Mouse (Mus musculus) ZHBTc4 (cell line): ENCODE measurements around the gene Cbfa2t3.
"Not testable (repeated sequence)": the region's sequence is repeated elsewhere in the genome, so short reads cannot be mapped to it uniquely, and the experiment has no call there.

Experiments
- DNase-seq: peaks from one replicate; pipeline ENCODE4 v3.0.0-alpha.2; 2011; ENCODE audit warnings: low read depth, low spot score

Cbfa2t3 gene

DNA sequence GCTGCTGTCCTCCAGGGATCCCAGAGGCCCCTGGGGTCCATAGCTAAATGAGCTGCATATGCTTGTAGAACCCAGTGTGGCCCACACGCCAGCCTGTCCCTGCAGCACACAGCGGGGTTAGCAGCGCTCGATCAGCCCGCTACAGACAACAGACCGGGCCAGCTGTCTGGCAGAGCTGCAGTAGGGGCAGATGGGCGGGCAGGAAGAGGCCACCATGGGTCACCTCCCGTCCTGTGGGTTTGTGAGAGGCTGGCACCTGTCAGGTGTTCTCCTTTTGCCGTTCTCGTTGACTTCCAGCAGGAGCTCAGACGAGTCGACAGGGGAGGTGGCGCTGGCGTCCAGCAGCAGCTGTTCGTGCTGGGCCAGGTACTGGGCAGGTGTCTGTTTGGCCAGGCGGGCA lies 60.3 kb downstream of the Cbfa2t3 start:
- DNase-seq, result no peak

DNA sequence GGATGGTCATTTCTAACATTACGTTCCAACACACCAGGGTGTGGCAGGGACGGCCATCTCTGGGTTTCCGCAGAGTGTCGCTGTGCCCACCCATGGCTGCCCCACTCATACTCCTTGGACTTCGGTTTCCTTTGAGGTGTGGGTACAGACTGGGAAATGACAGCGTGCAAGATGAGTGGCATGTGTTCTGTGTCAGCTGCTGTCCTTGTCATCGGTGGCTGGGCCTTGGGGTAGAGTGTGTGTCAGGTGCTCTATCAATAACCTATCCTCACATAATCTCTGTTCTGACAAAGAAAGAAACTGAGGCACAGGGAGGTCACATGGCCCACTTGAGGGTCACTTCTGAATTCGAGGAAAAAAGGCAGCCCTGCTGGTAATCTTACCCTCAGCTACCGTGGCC lies 61.7 kb downstream of the Cbfa2t3 start:
- no peak for DNase-seq

DNA sequence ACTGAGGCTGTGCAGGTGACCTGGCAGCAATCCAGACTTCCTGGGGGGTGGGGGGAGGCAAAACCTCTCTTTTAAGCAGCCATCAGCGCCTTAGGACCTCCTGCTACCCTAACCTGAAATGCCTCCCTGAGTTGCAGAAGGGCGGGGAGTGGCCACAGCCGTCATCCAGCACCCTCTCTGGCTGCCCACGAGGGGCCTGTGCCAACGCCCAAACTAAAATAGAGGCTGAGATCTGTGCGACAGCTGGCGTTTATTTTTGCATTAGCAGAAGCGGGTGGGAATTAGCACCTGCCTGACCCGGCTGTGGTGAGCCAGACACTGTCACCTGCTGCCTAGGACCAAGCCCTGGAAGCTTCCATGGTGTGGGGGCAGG lies 62.1 kb downstream of the Cbfa2t3 start:
- no peak for DNase-seq

DNA sequence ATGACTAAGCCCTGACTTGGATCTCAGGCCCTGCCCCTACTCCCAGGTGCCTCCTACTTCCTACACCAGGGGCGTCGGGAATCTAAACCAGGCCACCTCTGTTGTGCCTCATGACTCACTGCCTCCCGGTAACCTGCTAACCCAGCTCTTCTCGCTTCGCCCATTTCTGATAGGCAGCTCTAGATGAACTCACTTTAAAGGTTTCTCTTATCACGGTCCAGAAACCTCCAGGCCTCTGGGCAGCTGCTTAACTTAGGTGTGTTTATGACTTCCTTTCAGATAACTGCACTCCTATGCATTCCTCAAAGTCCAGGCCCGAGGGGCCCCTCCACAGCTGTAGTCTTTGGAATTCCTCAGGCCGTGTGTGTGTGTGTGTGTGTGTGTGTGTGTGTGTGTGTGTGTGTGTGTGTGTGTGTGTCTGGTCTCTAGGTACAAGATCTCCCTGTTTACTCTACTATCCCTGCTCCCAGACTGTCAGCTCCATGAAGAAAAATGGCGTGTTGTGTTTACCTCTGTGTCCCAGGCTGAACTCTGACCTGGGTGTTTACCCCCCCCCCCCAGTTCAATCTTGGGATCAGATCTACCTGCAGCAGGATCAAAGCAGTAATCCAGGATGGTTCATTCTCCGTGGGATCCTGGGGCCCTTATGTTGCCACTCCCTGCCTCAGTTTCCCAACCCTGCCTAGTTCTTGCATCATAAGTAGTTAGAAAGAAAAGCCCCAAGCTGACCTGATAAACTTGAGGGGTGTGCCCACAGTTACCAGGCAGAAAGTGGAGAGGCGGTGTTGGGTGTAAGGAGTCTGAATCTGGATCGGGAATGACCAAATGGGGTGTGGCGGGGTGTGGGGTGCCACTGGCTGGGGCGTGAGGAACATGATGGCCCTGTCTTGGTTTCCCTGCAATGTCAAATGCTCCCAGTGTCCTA lies 62.8 kb downstream of the Cbfa2t3 start:
- peak; percentile 32 for DNase-seq

DNA sequence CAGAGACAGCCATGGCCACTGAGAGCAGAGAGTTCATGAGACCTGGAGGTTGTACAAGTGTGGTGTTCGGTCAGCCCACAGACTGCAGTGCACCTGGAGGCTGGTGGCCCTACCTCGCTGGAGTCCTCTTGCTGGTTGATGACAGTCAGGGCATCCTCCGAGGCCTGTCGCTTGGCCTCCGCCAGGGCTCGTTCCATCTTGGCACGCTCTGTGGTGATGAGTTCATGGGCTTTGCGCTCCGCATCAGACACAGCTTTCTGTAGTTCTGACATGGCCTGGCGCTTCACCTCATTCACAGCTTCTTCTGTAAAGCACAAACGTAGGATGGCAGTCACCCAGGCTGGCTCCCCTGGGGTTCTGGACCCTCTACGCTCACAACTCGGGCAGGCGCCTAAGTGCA lies 65.7 kb downstream of the Cbfa2t3 start:
- DNase-seq, result no peak

DNA sequence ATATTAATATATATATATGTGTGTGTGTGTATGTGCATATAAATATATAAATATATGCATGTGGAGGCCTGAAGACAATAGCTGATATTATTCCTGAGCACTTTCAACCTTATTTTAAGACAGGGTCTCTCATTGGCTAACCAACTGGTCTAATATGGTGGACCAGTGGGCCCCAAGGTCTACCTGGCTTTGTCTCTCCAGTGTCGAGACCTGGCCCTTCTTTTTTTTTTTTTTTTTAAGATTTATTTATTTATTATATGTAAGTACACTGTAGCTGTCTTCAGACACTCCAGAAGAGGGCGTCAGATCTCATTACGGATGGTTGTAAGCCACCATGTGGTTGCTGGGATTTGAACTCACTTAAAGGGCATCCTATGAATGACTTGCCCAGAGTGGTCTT lies 66.8 kb downstream of the Cbfa2t3 start:
- not testable (repeated sequence) for DNase-seq

DNA sequence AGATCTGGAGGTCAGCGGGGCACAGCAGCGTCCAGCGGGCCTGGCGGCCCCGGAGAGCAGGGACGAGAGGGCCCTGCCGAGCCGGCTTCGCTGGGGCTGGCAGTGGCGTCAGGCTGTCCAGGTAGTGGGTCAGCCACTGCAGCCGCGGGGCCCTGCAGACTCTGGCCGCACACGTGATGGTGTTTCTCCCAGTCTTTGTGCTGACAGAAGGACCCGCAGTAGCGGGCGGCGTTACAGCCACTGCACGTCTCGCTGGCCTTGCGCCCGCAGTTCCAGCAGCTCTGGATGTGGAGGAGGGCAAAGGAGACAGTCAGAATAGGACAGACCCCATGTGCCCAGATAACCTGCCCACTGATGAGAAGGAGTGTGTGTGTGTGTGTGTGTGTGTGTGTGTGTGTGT lies 68.2 kb downstream of the Cbfa2t3 start:
- DNase-seq, result peak; percentile 26

DNA sequence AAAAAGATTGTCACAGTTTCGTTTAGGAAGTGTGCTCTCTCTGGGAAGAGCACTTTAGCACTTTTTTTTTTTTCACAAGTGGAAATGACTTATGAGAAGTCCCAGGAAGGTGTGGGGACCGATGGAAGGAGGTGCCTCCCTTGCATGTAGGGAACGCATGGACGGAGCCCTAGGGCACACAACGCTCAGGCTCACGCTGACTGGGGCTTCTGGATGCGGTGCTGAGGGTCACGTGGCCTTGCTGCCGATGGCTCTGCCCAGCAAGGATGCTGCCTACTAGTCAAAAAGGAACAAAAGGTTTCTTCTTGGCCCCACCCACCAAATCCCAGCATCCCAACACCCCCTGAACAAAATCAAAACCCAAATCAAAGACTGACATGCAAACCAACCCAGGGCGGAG lies 69.5 kb downstream of the Cbfa2t3 start:
- peak; percentile 42 for DNase-seq

DNA sequence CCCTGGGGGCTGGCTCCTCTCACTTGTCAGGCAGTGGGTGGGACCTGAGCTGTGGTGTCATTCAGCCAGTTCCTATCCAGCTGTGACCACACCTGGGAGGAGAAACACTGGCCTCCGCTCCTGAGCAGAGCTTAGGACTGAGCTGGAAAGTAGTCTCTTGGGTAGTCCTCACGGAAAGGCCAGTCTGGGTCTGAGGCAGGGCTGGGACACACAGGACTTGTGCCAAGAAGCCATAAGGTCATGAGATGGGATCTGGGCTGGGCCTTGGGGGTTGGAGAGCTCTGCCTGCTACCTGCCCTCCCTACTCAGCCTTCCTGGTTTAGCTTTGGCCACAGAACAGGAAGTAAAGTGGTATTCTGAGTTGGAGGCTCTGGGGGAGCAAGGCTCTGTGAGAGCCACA lies 72.0 kb downstream of the Cbfa2t3 start:
- no peak for DNase-seq

DNA sequence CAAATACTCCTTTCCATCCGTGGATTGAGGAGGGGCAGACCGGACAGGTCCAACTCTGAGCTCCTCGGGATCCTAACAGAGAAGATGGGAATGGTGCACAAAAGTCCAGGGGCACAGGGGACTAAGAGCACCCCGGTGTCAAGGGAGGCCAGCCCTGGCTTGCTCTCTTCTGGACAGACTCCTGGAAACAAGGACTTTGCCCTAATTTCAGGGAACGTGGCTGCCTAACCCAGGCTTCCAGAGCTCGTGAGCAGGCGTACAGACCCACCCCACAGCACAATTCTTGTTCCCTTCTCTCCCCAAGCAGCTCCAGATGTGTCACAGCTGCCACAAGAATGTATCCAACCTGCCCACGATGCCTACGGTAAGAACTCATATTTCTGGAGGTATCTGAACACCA lies 73.1 kb downstream of the Cbfa2t3 start:
- no peak for DNase-seq

DNA sequence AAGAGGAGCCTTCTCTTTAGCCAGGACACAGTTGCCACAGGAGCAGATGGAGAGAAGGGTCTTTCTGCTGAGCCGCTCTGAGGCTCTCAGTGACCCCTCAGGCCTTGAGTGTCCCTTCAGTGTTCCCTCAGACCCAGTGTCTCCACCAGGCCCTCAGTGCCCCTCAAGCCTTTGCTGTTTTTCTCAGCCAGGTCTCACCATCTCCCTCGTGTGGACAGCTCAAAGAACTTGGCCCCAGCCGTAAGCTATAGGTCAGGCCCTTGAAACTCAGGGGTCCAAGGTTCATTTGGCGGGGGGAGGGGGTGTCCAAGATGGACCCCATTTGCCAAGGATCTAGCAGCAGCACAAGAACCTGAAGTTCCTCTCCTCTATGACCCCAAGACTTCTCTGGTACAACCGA lies 74.3 kb downstream of the Cbfa2t3 start:
- DNase-seq, result no peak

DNA sequence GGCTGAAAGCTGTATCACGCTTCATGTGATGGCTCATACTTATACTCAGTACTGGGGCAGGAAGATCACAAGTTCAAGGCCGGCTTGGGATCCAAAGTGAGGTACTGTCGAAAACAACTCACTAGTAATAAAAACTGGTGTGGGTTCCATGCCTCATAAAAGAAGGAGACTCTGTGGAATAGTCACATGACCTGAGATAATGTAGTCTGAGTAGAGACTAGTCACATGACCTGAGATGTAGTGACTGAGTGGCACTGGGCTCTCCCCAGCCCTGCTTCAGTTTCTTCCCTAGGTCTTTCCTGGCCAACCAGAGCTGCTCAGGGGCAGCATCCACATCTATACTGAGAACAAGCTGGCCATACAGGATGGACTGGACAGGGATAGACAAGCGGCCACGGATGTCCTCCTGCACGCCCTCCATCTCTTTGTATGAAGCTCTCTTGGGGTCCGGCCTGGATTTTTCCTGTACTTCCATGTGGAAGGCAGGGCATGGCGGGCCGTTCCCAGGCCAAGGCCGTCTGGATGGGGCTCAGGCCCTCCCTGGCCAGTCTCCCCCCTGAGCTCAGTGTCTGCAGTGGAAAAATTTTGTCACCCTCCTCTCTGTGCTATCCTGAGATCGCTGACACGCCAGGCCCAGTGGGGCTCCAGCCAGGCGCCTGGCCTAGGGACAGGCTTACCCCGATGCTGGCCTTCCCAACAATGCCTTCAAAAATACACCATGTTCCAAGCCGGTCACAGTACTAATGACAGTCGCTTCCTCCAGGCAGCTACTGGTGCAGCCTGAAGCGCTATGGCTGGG lies 74.9 kb downstream of the Cbfa2t3 start:
- DNase-seq, result no peak

DNA sequence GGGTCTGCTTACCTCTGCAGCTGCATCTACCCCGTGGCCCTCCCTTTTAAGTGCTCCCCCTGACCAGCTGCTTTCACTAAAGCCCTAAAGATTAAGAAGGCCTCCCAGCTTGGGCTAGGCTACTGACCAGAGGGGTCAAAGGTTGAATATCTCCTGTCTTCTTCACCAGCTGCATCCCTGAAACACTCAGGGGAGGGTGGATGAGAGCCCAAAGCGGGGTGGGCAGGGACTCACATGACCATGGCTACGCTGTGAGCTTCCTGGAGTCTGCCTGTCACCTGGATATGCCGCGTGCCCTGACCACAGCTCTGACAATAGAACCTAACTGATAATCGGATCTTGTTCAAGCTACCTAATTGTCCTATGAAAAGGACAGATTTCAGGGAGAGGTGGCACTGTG lies 76.2 kb downstream of the Cbfa2t3 start, which contains the start of gene Pabpn1l:
Gene Pabpn1l, minus strand, starts transcription at position 13 of the 400 bp plus-strand sequence.
- DNase-seq, result no peak

DNA sequence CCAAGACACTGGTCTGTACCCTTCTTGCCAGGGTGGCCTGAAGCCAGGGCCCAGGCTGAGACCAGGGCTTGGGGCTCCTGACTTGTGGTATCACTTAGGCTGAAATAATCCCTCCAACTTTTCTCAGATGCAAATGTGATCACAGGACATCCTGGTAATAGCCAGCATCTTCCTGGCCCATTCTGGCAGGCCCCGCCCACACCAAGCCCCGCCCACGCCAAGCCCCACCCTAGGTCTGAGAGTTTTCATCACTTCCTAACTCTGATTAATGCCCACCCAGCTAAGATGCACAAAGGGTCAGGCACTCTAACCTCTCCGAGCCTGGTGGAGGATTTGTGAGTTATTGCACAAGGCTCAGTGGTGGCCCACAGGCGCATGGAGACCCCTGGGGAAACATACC lies 78.5 kb downstream of the Cbfa2t3 start:
- no peak for DNase-seq

DNA sequence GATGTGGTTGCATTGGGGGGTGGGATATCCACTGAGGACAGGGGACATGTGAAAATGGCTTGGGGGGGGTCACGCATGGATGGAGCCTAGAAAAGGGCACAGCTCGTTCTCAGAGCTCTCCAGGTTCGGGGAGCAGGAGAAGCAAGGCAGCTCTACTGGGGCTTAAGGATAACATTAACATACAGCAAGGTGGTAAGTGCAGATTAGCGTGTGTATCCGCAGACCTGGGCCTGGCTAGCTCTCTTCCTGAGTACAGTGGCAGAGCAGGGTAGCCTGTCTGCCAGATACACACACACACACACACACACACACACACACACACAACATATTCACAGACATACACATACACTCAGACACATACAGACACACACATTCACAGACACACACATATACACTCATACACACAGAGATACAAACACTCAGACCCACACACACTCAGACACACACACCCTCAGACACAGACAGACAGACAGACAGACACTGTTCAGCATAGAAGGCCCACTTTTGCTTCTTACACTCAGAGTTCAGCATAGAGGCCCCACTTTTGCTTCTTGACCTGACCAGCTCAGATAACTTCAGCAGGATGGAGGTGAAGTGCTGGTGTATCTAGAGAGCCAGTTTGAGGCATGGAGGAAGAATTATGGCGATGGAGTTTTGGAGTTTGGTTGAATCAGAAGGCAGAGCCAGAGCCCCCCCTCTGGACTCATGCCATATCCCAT lies 80.1 kb downstream of the Cbfa2t3 start:
- no peak for DNase-seq

DNA sequence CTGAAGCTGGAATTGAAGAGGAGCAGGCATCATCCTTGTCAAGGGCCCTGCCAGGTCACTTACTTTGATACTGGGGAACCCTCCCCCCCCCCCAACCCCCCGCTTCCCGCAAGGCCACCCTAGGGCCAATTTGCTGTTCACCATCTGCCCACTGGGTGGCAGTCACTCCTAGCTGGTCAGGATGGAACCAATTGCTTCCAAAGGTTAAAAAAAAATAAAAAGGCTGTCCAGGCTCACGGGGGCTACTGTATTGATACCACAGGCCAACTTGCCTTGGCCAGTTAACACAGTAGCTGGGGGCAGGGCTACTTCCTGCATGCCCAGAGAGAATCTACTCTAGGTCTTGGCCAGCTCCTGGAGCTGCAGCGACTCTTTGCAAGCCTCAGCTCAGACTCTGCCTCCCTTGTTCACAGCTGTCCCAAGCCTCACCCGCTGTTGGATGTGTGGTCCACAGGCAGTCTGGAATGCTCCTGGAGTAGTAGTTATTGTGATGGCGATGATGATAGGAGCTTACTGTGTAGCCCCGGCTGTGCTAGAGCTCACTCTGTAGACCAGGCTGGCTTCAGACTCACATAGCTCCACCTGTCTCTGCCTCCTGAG lies 80.9 kb downstream of the Cbfa2t3 start:
- peak; percentile 58 for DNase-seq

DNA sequence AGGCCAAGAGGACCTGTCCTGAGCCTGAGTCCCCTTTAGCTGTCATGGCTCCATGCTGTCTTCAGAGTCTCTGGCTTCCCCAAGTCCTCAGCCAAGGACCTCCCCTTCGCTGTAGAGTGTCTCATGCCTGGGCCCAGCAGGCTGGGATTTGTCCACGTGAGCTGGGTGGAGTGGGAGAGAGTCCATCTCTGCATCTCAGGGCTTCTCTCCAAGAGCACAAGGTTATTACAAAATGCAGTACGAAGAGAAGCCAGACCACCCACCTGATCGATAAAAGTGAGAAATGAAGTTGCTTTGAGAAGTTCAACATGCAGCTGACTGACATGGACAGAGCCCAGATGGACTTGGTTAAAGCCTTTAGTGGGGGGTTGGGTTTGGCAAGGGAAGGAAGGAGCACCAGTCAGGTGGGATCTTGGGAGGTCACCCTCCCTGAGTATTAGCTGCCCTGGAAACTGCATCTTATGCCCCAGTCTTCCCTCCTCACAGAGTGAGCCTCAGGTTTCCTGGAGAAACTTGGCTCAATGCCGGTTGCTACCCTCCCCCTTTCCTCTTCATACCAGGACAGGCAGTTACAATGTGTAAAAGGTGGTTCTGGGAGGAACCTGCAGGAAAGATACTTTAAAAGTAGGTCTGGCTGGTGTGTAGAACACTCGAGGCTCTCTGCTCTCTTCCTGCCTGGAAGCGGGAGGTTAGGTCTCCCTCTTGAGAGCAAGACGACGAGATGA lies 82.6 kb downstream of the Cbfa2t3 start:
- no peak for DNase-seq

DNA sequence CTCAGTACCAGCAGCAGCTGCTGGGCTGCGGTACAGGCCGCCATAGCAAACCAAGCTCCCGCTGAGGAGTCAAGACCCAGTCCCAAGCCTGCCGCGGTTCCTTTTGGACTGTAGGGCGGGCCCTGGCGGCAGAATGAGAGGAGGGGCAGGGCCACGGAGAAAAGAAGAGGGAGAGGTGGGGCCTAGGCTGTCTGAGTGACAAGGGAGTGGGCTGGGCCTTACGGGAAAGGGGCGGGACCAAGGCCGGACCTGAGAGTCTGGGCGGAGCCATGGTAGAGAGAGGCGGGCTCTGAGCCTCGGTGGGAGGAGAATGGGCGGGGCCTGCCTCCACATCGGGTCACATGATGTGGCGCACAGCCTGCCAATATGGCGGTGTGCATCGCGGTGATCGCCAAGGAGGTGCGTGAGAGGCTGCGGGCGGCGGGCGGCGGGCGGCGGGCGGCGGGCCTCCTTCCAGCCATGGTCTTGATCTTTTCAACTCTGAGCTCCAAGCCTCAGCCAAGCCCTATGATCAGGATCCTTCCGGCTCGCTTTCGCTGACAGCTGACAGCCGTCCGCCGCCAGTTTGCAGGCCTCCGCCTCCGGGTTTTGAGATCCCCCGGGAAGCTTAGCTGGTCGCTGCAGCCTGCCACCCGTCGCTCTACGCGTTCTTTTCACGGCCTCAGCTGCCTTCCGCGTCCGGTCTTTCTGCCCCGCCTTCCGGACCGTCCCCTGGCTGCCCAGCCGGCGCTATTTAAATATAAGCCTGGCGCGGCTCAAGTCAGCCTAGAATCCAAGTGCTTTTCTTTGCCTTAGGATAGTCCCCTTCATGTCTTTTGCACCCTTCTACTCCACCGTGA lies 87.4 kb downstream of the Cbfa2t3 start, which contains the start of the genes Galns and Trappc2l:
Gene Galns, minus strand, starts transcription at position 169 of the 839 bp plus-strand sequence.
Gene Trappc2l, plus strand, starts transcription at position 346 of the 839 bp plus-strand sequence.
- peak; percentile 98 for DNase-seq

DNA sequence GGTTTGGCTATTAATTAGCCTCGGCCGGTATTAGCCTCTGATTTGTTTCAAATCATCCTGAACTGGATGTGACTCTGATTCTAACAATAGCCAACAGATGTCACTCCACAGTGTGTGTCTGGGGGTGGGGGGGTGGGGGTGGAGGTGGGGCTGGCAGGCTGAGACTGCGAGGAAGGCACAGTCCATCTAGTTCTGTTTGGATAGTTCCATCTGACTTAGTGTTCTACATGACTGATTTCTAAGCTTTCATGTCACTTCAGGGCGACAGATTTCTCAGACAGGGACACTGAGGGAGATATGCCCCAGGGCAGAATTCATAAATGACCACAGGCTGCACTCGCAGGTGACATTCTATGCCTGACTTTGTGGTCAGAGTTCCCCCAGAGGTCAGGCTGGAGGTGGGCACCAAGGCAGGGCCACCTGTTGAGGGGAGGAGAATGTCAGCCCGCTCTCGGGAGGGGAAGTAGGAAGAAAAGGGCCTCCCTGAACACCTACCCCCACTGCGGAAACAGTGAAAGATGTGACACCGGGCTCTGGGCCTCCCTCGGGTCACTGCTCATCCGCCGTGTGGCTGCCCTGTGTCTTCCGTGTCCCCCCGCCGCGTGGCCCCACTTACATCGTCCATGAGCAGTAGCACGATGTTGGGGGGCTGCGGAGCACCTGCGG lies 88.2 kb downstream of the Cbfa2t3 start:
- no peak for DNase-seq
